Mouse (Mus musculus) brain, embryonic 14.5 days (tissue): ENCODE data around the gene Gnaz.

Experiments used
- CTCF ChIP-seq: fragments of 200-500 bp; IDR thresholded peaks from 2 replicates; pipeline ENCODE4 v1.5.1; 2012; ENCODE audit warnings: inconsistent platforms, mild to moderate bottlenecking, moderate library complexity, borderline replicate concordance; ENCODE audit not compliant: insufficient read depth, insufficient read length; ENCODE audit errors: extremely low read depth
- POLR2A ChIP-seq: fragments of 200-500 bp; IDR thresholded peaks from 2 replicates; pipeline ENCODE4 v1.6.1; 2012; ENCODE audit warnings: mild to moderate bottlenecking, inconsistent platforms, borderline replicate concordance; ENCODE audit not compliant: poor library complexity, insufficient read depth, insufficient read length, severe bottlenecking; ENCODE audit errors: extremely low read depth

- TF ChIP-seq POLR2A, result no peak
- TF ChIP-seq CTCF, result no peak
Observed at GRCm38 (mm10) chr10:75060843-75061235, 93.9 kb downstream of the Gnaz start.
